Mouse (Mus musculus) frontal cortex, adult (tissue): ENCODE data around the gene Zan.

Experiments used
- ATAC-seq: cut with Nextera tagmentation; 2 replicates; pipeline ENCODE4 v1.9.2; 2017; ENCODE audit warnings: mild to moderate bottlenecking, moderate library complexity, mixed read lengths; ENCODE audit not compliant: low TSS enrichment

Gene Zan

GRCm38 (mm10) chr5:137351394-137351793 is 125.5 kb downstream of the Zan start:
- no peak for ATAC-seq

DNA sequence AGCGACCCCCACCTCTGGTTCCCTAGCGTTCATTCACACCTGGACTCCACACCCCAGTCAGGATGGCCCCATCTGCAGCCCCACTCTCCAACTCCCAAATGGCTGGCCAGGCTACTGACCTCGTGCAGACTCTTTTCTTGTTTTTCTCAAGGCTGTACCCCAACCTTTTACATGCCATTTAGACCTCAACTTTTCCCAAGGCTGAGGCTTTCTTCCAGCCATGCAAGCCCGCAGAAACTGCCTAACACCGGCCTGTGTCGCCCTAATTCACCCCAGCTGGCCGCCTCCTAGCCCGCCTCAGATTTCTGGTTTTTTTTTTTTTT is 125.8 kb downstream of the Zan start:
- no peak for ATAC-seq

DNA sequence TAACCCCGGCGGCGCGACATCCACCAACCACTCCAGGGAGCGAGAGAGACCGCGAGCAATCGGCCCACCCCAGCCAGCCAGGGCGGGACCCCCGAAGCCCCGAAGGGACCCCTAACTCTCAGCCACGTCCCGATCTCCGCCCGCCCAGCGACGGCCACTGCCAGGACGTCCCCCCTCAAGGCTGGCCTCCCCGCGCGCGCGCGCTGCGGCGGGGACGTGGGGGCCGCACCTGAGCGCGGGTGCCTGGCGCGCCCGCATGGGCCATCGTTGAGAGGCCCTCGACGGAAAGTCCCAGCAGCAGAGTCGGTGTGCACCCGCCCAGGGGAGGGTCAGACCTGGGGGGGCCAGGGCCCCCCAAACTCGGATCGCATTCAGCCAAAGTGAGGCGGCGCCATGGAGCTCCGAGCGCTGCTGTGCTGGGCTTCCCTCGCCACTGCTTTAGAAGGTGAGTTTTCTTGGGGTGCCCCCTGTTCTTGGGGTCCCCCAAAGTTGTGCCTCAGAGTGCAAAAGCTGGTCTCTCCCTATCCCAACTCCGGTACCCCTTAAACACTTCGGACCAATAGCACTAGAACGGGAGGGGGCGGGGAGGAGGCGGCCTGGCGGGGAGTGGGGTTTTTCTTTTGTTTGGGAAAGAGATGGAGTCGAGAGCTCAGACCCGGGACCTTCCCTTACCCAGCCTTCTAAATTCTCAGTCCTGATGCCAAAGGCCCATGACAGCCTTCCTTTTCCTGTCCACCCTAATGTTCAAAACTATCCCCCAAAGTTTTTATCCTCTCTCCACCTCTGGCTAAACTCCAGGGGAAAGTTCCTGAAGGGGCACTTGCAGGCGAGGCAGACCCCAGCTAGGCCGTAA is 126.4 kb downstream of the Zan start:
- ATAC-seq, result no peak

GRCm38 (mm10) chr5:137349384-137350204 is 127.3 kb downstream of the Zan start, which contains the start of gene Ephb4:
TSS of gene Ephb4 (plus strand) at chr5:137350109.
- ATAC-seq, result peak; percentile 52; the same call in 1 of the 2 replicates

- ATAC-seq, result no peak
These were observed 128.1 kb downstream of the Zan start for GRCm38 (mm10) chr5:137348482-137349383.

DNA sequence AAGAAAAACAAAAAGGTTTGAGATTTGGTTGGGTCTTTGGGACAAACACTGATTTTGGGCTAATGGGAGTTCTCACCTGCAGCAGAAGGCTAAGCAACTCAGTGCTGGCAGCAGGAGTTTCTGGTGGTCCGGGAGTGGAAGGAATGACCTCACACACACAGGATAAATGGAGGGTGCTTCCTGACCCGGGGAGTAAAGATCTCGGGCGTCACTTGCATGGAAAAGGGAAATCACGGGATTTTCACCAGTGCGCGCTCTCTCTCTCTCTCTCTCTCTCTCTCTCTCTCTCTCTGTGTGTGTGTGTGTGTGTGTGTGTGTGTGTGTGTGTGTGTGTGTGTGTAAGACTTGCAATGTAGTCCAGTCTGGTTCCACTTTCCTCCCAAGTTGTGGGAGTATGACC is 129.0 kb downstream of the Zan start:
- no peak for ATAC-seq

DNA sequence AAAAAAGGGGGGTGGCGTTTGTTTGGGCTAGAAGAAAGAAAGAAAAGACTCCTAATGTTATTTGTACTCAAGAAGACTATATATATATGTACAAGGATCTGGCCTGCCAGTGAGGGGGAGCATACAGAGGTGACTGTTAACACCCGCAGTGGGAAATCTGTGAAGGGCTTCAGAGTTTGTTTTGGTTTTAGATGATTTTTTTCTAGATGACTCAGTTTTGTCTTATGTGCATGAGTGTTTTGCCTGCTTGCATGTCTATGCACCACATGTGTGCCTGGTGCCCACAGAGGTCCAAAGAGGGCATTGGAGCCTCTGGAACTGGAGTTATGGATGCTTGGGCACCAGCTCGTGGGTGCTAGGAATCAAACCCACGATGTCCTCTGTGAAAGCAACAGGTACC is 129.9 kb downstream of the Zan start:
- no peak for ATAC-seq

DNA sequence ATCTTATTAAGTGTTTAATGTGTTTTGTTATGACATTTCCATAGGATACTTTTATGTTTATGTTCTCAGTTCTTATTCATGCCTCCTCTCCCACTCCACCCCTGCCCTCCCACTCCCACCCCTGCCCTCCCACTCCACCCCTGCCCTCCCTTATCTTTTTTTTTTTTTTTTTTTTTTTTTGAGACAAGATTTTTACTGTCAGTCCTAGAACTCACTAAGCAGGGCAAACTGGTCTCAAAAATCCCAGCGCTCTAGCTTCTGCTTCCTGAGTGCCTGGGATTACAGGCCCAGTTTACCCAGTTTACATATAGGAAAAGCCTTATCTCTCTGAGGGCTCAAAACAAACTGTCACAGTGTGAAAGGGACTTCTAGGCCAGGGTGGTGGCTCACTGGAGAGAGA is 130.5 kb downstream of the Zan start:
- ATAC-seq, result no peak

DNA sequence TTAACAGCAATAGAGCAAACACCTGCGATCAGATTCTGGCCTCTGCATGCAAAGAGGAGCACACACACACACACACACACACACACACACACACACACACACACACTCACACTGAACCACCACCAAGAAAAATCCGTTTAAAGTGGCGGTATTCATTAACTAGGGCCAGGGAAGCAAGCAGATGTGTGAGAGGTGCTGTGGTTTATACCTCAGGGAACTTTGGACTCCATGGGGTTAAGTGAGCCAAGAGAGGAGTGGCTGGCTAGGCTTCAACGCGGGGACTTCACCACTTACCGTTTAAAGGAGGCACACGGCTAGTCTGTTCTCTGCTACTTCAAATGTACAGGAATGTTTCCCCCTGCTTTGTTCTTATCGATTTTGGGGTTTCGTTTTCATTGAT is 131.0 kb downstream of the Zan start:
- ATAC-seq, result no peak

GRCm38 (mm10) chr5:137343869-137344268 is 133.0 kb downstream of the Zan start:
- no peak for ATAC-seq

GRCm38 (mm10) chr5:137343412-137343811 is 133.5 kb downstream of the Zan start:
- ATAC-seq, result no peak

GRCm38 (mm10) chr5:137342407-137343012 is 134.4 kb downstream of the Zan start:
- ATAC-seq, result no peak

GRCm38 (mm10) chr5:137340222-137340621 is 136.6 kb downstream of the Zan start:
- no peak for ATAC-seq

- ATAC-seq, result peak; percentile 32; the same call in 1 of the 2 replicates
These were observed 137.4 kb downstream of the Zan start for GRCm38 (mm10) chr5:137339290-137339979.

GRCm38 (mm10) chr5:137338663-137339289 is 138.1 kb downstream of the Zan start:
- ATAC-seq, result peak; percentile 21

DNA sequence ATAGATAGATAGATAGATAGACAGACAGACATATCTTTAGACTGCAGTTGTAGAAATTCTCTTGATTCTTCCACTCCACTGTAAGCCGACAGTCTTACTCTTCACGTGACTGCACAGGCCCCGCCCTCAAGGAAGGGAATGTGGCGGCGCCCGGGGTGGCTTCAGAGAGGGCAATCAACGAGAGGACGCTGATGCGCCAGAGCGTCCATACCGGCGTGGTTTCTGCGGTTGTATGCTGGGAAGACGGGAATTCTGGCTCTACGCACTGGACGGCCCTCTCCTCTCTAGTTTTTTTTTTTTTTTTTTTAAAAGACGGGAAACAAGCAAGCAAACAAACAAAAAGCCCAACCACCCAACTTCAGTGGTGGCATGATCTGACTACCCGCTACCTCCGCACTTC is 138.6 kb downstream of the Zan start:
- peak; percentile 88 for ATAC-seq

DNA sequence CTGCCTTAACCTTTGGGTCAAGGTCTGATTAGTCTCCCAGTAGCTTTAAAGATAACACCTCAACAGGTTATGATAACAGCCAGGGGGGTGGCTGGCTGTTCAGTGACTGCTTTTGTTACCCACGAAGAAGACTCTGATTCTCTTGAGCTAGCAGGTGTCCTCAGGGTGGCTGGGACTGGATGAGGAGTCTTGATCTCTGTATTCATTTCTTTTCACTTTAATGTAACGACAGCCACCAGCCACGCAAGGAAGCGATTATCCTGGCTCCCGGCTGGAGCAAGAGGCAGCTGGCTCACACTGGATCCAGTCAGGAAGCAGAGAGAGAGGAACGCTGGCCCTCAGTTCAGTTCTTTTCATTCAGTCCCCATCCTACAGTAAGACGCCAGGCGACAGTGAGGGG is 139.7 kb downstream of the Zan start:
- ATAC-seq, result no peak

GRCm38 (mm10) chr5:137335066-137335465 is 141.8 kb downstream of the Zan start:
- no peak for ATAC-seq

DNA sequence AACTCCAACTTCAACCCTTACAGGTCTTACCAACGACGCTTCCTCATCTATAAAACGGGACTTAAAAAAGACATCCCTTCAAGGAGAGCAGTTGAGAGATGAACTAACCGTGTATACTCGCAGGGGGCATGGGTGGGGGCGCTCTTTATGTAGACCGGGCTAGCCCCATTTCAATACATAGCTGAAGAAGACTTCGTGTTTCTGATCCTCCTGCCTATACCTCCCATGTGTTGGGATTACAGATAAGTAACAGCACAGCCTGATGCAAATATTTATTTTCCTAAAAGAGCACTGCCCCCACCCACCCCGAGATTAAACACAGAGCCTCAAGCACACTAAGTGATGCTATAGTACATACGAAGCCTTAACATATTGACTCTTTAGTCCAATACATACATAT is 142.5 kb downstream of the Zan start:
- ATAC-seq, result no peak

DNA sequence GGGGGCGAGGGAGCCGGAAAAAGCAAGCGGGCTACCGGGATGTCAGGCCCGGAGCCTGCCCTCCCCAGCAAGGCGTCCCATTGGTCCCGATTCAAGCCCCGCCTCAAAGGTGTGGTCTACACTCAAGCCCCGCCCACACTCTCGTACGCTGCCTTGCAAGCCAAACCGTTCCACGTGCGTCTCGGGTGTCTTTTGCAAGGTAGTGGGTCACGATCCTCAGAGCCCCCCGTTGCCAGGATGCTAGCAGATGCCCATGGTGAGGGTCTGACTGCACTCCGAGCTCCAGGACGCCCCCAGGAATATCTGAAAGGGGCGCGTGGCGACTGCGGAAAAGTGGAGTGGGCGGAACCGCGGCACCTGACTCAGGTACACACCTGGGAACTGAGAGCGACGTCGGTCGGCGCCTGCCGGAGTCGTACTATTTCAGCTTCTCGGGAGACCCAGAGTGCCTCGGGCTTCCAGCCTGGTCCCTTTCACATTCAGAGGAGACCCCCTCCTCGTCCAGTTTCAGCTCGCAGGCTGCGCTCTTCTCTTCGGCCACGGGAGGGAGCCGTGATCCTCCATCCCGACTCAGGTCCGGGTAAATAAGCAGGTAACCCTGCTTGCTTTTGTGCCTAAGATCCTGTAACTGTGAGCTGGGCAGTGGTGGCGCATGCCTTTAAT is 143.2 kb downstream of the Zan start, which contains the start of gene Slc12a9:
TSS of gene Slc12a9 (minus strand) at position 86 of the 663 bp plus-strand sequence.
- ATAC-seq, result peak; percentile 83
